Mouse (Mus musculus) central nervous system, embryonic 18 days (tissue): ENCODE data around the gene D030056L22Rik. TPM values are rescaled to one million over a fixed set of nuclear protein-coding genes. Genes with fewer than 3 reads are reported as not detected.

Experiments
- polyA plus RNA-seq: library from polyadenylated mRNA; depleted of rRNA; stranded (reverse); fragments of >200 nt; gene quantifications from 2 replicates; pipeline ENCODE4 v1.2.3, GENCODE M21; 2012; rRNA removed

The D030056L22Rik gene
- polyA plus RNA-seq: 41.2 and 46.6 TPM in 2 replicates

GRCm38 (mm10) chr19:18712866-18713300 is at the start of gene D030056L22Rik:
D030056L22Rik (plus strand) TSS chr19:18713193.

GRCm38 (mm10) chr19:18670608-18671007 is 42.4 kb upstream of the D030056L22Rik start, which contains the start of gene Carnmt1:
Carnmt1 (plus strand) TSS chr19:18670764.

GRCm38 (mm10) chr19:18749598-18750339 is 36.8 kb downstream of the D030056L22Rik start, which contains the start of gene Trpm6:
Trpm6 (plus strand) TSS chr19:18749983.

Other genes with a start within 250 kb of the D030056L22Rik start
- gene Ostf1, start 81.4 kb upstream of the D030056L22Rik start, polyA plus RNA-seq: 23.2 and 25.3 TPM in 2 replicates
- 4.6 and 6.0 TPM in 2 replicates for gene Nmrk1, start 81.2 kb upstream of the D030056L22Rik start, polyA plus RNA-seq
- gene Carnmt1, start 42.4 kb upstream of the D030056L22Rik start, polyA plus RNA-seq: 7.8 and 10.2 TPM in 2 replicates
- gene Trpm6, start 36.8 kb downstream of the D030056L22Rik start, polyA plus RNA-seq: 0.35 and 0.37 TPM in 2 replicates